Mouse (Mus musculus) layer of hippocampus, adult 9-11 months (tissue): ENCODE measurements around the gene Frem1.

ENCODE experiments used
- DNase-seq: peaks from one replicate; pipeline ENCODE4 v3.0.0; 2022

The Frem1 gene

DNA sequence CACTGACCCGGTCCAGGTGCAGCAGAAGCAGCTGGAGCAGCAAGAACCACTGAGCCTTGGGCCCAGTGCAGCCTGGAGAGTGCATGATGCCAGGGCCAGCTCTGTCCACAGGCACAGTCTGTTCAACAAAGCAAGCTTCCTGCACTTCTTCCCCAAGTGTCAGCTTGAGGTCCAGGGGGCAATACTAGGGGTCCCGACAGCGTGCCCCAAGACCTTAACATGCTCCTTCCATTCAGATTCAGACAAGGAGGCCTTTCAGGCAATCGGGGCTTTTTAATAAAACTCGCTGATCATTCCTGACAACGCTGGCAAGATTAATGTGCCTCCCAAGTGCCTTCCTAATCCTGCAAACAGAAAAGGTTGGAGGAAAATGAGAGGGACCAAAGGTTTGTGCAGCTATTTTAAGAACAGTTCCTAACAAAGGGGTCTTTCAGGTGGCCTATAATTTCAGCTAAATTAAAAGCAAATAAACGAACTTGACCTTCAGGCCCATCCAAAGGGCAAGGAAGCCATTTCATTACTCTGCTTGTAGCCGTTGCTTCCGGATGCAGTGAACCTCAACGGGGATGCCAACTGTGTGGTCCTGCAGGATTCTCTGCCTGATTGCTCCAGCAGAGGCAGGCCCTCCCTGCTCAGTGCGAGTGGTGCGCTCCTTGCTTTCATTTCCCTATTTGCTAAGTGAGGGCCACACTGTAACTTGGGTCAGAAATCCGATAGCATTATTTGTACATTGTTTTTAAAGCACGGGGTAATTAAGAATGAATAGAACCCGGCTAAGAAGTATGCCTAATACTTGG, 31.2 kb downstream of the Frem1 start:
- no peak for DNase-seq

DNA sequence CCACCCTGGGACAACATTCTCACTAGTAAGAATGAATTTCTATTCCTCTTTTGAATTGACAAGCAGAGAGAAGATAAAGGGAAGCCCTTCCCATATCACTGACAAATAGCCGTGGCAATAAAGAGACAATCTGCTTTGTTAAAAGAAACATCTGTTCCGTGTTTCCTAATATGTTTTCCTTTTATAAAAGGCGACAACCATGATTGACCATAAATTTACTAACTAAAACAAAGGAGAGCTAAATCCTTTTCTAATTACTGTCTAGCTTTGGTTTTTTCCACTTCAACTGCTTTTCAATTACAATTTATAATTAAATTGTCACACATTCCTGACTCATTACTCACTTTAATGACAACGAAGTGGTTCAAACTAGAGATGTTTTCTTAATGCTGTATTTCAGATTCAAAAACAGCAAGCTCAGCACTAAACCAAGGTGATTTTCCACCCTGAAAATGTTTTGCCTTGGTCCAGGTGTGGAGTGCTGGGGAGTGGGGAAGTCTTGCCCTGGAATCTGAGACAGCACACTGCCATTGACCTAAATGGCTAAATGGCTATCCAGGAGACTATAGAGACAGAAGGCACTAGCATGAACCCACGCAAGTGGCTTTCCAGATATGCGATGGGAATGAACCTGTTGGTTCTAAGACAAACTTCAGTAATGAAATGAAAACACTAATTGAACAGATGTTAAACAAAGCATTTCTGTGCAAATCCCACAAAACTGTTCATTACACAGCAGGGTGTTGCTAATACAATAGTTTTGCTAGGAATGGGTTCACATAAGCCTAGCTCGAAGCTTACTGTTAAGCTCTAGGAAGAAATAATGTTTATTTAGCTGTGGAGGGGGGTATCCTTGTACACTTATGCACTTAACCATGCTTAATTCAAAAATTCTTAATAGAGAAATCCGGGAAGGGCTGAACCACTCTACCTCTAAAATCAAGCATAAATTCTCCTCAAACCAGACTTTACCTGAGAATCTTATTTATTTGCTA, 33.7 kb downstream of the Frem1 start:
- DNase-seq: no peak

GRCm38 (mm10) chr4:83014538-83014937, 37.6 kb downstream of the Frem1 start:
- no peak for DNase-seq

GRCm38 (mm10) chr4:83004086-83004485, 48.1 kb downstream of the Frem1 start:
- DNase-seq: no peak

GRCm38 (mm10) chr4:82992042-82992441, 60.1 kb downstream of the Frem1 start:
- DNase-seq: peak; percentile 30

DNA sequence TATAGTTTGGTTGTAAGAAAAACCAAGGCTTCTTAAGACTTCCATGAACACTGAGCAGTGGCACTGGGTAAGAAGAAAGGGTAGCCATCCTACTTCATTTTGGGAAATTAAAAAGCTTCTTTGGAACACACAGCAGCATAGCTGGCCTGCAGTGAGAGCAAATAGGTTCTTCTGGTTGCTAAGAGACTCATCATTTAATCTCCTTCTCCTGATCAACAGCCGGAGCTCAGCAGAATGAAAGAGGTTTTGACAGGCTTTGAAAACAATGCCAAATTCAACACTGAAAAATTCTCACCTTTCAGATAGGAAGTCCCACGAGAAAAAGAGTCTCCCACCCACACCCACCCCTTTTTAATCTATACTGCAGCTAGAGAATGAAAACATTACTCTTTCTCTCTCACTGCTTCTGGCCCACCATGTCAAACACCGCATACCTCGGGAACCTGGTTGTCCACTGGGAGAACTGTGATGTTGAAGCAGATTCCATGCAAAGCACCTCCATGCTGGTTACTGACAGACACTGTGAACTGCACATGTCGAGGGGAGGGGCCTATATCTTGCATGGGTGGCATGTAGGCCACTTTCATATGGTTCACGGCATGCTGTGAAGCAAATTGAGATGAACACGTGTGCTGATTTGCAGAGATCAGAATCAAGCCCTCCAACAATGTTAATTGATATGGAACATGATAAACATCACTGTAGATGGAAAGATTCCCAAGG, 61.0 kb downstream of the Frem1 start:
- DNase-seq: no peak

- DNase-seq: no peak
Measured at GRCm38 (mm10) chr4:82972381-82972780, 79.8 kb downstream of the Frem1 start.

- no peak for DNase-seq
Measured at GRCm38 (mm10) chr4:82970901-82971648, 81.1 kb downstream of the Frem1 start.

GRCm38 (mm10) chr4:82961024-82961423, 91.1 kb downstream of the Frem1 start:
- DNase-seq: no peak

- DNase-seq: peak; percentile 74
Measured at GRCm38 (mm10) chr4:82957827-82958538, 94.2 kb downstream of the Frem1 start.

GRCm38 (mm10) chr4:82953992-82954391, 98.1 kb downstream of the Frem1 start:
- DNase-seq: no peak

DNA sequence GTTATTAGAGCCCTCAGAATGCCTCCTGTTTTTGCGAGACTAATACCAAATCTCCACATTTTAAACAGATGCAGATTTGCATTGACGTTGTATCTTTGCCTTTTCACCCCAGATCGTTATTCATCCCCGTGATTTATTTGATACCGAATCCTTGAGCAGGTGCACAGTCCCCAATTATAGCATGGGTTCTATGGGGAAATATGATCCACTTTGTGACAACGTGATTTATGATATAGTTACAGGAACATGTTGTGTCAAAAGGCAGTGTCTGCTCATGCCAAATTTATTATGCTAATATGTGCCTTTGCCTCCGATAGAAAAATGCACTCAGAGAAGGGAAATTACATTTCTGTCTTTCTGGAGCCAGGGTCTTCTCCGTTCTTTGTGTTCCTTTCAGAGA, 102.6 kb downstream of the Frem1 start:
- no peak for DNase-seq

- DNase-seq: peak; percentile 30
Measured at GRCm38 (mm10) chr4:82946721-82947120, 105.4 kb downstream of the Frem1 start.

- peak; percentile 88 for DNase-seq
Measured at GRCm38 (mm10) chr4:82946276-82946612, 105.9 kb downstream of the Frem1 start.

DNA sequence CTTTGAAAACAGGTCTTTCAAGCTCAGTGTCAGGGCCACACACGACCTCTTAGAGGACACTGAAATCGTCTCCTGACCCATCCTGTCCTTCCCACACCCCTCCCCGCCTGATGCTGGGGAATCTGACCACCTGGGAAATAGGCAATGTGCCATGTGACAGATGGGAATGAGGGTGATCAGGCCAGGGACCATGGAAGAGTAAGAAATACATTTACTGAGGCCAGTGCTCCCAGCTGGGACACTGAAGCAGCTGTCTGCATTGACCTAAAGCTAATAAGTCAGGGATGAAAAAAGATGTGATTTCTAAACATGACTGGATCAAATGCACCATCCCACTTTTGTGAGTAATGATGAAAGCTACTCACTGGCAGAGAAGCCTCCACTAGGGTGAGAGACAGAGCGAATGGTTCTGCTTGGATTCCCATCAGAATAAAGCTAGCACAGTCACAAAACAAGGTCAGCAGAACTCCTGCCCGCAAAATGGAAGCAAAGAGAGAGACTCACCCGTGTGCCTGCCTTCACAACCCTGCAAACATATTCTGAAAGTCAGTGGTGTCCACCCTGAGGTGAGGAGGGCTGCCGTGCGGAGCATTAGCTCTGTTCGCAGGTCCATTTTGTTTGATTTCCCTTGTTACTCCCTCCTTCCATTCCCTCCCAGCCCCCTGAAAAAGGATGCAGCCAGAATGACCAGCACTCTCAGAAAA, 106.4 kb downstream of the Frem1 start:
- DNase-seq: no peak

DNA sequence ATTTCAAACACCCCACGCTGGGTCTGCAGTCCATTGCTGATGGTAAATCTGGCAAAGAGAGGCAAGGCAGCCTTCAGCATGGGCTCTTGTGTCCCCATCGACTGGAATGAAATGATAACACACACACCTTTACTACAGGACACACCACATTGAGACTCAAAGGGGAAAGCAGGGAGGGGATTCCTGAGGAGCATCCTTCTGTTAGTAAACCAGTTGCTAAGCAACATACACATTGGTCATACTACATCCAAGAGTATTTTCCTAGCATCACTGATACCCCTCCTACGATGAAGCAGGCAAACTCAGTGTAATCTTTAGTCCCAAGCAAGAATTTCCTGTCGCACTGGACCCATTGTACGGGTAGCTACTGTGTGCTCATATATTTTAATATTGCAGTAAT, 111.5 kb downstream of the Frem1 start:
- DNase-seq: no peak

DNA sequence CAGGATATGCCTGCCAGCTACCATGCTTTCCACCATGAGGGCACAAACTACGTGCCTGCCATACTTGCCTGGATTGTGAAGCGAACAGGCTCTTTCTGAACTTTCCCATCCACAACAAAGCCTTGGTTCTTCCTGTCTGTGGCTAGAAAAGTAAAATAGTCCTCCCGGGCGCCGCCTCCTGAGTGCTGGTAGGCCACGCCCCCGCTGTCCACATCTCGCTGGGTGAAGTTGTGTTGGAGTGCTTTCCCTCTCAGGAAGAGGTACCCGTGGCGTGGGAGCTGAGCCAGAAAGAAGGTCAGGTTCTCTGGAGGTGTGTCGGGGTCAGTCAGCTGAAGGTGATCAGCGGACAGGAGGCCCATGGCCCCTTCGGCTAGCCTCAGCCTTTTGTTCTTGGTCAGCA, 111.9 kb downstream of the Frem1 start:
- no peak for DNase-seq

GRCm38 (mm10) chr4:82934308-82934707, 117.8 kb downstream of the Frem1 start:
- no peak for DNase-seq

DNA sequence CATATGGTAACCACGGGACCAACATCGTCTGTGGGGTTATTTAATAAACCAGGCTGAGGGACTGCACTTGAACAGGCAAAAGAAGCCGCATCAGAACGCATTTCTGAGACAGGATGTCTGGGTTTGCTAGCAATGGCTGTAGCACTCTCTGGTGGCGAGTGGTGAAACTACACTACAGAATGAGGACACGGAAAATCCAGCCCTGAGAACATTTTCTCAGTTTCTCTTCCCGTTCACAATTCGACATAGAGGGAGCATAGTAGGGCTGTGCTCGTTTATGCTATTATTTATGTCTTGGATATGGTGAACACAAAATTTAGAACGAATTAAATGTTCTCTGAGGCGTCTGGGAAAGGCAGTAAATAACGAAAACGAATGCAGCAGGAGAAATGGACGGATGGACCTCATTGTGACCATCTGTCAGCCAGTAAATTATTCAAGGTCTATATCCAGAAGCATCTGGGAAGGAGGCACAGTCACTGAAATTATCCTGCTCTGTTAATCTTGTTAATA, 118.4 kb downstream of the Frem1 start:
- peak; percentile 71 for DNase-seq

DNA sequence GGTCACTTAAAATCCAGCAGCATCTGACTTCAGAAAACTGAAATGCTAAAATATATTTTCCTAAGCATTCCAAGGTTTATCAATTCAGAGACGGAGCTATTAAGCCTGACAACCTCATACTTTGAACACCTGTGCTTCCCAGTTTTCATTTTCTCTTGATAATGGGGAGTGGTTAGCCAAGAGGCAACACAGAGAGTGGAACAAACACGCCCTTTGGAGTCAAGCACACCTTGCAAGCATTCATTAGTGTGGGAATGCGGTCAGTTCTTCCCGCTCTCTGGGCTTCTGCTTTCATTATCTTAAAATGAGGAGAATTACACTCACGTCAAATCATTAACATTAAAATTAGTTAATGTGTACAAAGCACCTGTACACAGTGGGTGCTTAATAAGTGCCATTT, 122.1 kb downstream of the Frem1 start:
- no peak for DNase-seq

DNA sequence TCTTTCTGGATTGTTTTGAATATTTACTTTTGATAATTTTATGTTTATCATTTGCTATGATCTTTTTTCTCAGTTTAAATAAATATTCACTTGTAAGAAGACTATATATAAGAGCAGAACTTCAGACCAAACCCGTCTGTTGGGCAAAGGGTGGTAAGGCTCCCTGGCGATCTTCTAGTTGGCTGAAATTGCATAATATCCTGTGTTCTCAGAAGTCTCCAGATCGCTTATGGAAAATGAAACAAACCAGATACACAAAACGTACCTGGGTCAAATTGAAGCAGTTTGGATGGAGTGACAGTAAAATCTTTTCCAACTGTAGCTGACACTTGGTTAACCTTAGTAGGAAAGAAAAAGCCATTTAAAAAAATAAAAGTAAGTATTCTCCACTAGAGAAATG, 130.2 kb downstream of the Frem1 start:
- DNase-seq: no peak
